Mouse (Mus musculus) liver, postnatal 0 days (tissue): Measurements from ENCODE around the gene Il18bp. TPM values are rescaled to one million over a fixed set of nuclear protein-coding genes. Genes with fewer than 3 reads are reported as not detected.

Experiments used
- ATAC-seq: fragments of 200-750 bp; cut with Nextera tagmentation; 2 replicates; pipeline ENCODE4 v1.8.0; 2017; ENCODE audit warnings: mild to moderate bottlenecking, moderate library complexity
- DNase-seq: peaks from one replicate; pipeline ENCODE4 v3.0.0-alpha.2; 2016
- H3K27ac ChIP-seq: fragments of 300-500 bp; sonication (generic); 2 replicates; pipeline ENCODE4 v1.5.1; 2014; ENCODE audit warnings: antibody characterized with exemption, moderate library complexity, mild to moderate bottlenecking, low read depth
- H3K27me3 ChIP-seq: fragments of 300-500 bp; sonication (generic); 2 replicates; pipeline ENCODE4 v1.6.1; 2014; ENCODE audit warnings: low read length, control low read depth, mixed read lengths; ENCODE audit not compliant: insufficient read depth
- H3K36me3 ChIP-seq: fragments of 300-500 bp; sonication (generic); replicated peaks from 2 replicates; pipeline ENCODE4 v1.6.1; 2014; ENCODE audit warnings: mild to moderate bottlenecking, control low read depth, low read length, moderate library complexity, mixed read lengths; ENCODE audit not compliant: insufficient read depth
- H3K4me1 ChIP-seq: fragments of 300-500 bp; sonication (generic); 2 replicates; pipeline ENCODE4 v1.6.1; 2014; ENCODE audit warnings: antibody characterized with exemption, mild to moderate bottlenecking, control low read depth; ENCODE audit not compliant: insufficient read depth
- H3K4me2 ChIP-seq: fragments of 300-500 bp; sonication (generic); 2 replicates; pipeline ENCODE4 v1.6.1; 2014; ENCODE audit warnings: low read depth, mild to moderate bottlenecking, low read length, moderate library complexity, mixed read lengths
- H3K4me3 ChIP-seq: fragments of 300-500 bp; sonication (generic); 2 replicates; pipeline ENCODE4 v1.5.1; 2014; ENCODE audit warnings: low read depth, low read length
- H3K9ac ChIP-seq: fragments of 300-500 bp; sonication (generic); replicated peaks from 2 replicates; pipeline ENCODE4 v1.6.1; 2014; ENCODE audit warnings: mild to moderate bottlenecking, moderate library complexity
- H3K9me3 ChIP-seq: fragments of 300-500 bp; sonication (generic); 2 replicates; pipeline ENCODE4 v1.6.1; 2016; ENCODE audit warnings: mild to moderate bottlenecking, control low read depth, low read length, mixed read lengths
- CTCF ChIP-seq: sonication (generic); IDR thresholded peaks from 2 replicates; pipeline ENCODE4 v1.5.1; 2016; ENCODE audit warnings: antibody characterized with exemption, low read depth
- EP300 ChIP-seq: IDR thresholded peaks from 2 replicates; pipeline ENCODE4 v1.6.1; 2016; ENCODE audit warnings: antibody characterized with exemption, low read depth, mild to moderate bottlenecking
- whole genome bisulfite sequencing: fragments of 180-500 bp; shearing (Covaris S2); extraction: QIAGEN DNeasy Blood & Tissue Kit; methylation state at CpG from one replicate; pipeline ENCODE4 v1.1.7; 2014; ENCODE audit not compliant: insufficient replicate concordance; 5-methylcytosine and 5-hydroxymethylcytosine counted together
- polyA plus RNA-seq: library from polyadenylated mRNA; unstranded; fragments of >200 nt; fragmentation: Nextera tagmentation; extraction: Ambion mirVana; gene quantifications from 2 replicates; pipeline ENCODE4 v1.2.1, GENCODE M21; 2015

Gene Il18bp
- 37.7 and 40.6 TPM in 2 replicates for polyA plus RNA-seq

DNA sequence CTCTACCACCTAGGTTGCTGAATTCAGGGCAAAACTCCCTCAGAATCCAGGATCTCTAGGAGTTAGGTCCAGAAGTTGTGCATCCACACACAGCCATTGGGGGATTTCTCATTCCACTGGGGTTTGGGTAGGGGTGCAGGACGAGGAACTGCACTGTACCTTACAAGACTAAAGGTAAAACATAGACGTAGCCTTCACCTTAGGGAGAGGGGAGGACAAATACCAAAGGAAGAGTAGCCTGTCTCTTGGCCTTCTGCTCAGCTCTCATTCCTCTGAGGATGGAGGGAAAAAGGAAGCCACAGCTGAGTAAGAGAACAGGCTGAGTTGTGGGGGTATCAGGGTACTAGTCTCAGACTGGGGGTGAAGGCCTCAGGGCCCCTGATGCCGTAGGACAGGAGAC, at the start of gene Il18bp:
TSS of gene Il18bp (minus strand) at position 101 of the 400 bp plus-strand sequence.
- DNase-seq: no peak

DNA sequence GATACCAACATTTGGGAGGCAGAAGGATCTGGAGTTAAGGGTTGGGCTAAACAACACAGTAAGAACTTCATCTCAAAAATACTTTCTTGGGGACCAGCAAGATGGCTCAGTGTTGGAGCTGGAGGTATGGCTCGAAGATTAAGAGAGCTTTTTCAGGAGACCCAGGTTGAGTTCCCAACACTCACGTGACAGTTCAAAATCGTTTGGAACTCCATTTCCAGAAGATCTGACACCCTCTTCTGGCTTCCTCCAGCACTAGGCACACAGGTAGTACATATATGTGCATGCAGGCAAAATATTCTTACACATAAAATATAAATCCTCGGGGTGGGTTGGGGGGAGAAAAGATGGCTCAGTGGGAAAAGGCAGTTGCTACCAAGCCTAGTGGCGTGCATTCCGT, 47.9 kb upstream of the Il18bp start:
- no peak overlapping the region for H3K27ac ChIP-seq
- H3K36me3 ChIP-seq: peaks cover 4% of the 10 kb centered on the region
- whole genome bisulfite sequencing: 57% methylated on average over 6 of the region's 6 CpGs

More for the DNA sequence above, at the start of gene Il18bp:
- Histone ChIP-seq H3K36me3 (peaks cover 61% of the 10 kb centered on the region), H3K4me2 (peak within 1 kb of the TSS; percentile 66), H3K4me1 (peaks cover 13% of the 10 kb centered on the region), H3K9ac (peak within 1 kb of the TSS; percentile 28), H3K27me3 (no peaks in the 10 kb centered on the region), H3K9me3 (no peaks in the 10 kb centered on the region), H3K27ac (peak within 1 kb of the TSS; percentile 68), H3K4me3 (peak within 1 kb of the TSS; percentile 31)
- 80% methylated on average over 3 of the region's 3 CpGs for WGBS
- TF ChIP-seq EP300 (no peak), CTCF (no peak)
- no peak for ATAC-seq

DNA sequence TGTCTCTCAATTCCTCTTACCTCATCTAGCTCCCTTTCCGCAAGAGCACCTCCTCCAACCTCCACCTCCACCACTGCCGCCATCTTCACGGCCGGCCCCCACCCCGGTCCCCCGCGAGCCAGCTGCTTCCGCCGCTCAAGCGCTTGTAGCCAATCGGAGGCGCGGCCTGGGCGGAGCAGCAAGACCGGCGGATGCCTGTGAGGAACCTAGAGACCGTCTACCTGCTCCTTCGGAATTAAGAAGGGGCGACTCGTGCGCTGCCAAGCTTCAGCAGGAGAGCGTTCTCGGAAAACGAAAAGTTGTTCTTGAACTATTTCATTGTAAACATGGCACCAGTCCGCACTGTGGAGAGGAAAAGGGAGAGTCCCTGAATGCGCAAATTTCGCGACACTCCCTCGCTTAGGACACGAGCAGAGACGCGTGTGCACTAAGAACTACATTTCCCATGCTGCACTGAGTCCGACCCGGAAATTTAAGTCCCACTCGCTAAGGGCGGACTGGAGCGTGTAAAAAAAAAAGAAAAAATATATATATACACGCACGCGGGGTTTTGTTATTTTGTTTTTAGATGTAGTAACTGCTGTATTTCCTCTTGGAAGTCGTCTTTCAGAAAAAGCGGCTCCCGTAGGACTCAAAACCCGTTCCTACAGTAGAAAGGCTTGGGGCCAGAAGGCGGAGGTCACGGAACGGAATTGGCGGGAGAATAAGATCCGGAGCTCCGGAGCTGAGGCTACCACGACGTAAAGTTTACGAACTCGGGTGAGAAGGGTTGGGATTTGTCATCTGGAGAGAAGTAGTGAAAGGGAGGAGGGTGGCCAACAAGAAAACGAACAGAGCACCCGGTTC, 46.8 kb upstream of the Il18bp start, which contains the start of the genes Rnf121, Xndc1 and Xntrpc:
TSS of gene Rnf121 (minus strand) at position 424 of the 846 bp plus-strand sequence.
TSS of gene Xndc1 (plus strand) at position 466 of the 846 bp plus-strand sequence.
TSS of gene Xntrpc (plus strand) at position 668 of the 846 bp plus-strand sequence.
- H3K4me1 ChIP-seq: peaks cover 26% of the 10 kb centered on the region
- H3K9ac ChIP-seq: peak within 1 kb of the TSS; percentile 75
- H3K27ac ChIP-seq: peak within 1 kb of the TSS; percentile 53
- peak within 1 kb of the TSS; percentile 96 for H3K4me2 ChIP-seq
- TF ChIP-seq EP300 (peak; percentile 51; the same call in 1 of the 2 replicates), CTCF (no peak)
- no peaks in the 10 kb centered on the region for H3K27me3 ChIP-seq
- H3K4me3 ChIP-seq: peak within 1 kb of the TSS; percentile 85
- ATAC-seq (peak; percentile 99), DNase-seq (peak; percentile 94)
- no peaks in the 10 kb centered on the region for H3K9me3 ChIP-seq
- no peaks in the 10 kb centered on the region for H3K36me3 ChIP-seq
- WGBS: under 1% methylated on average over 56 of the region's 56 CpGs

More for the DNA sequence above, 47.9 kb upstream of the Il18bp start:
- Histone ChIP-seq H3K4me2 (peak overlapping the region; percentile 96), H3K4me1 (peaks cover 21% of the 10 kb centered on the region), H3K9me3 (no peaks in the 10 kb centered on the region), H3K9ac (peak overlapping the region; percentile 75), H3K27me3 (no peaks in the 10 kb centered on the region), H3K4me3 (peak overlapping the region; percentile 85)
- DNase-seq (no peak), ATAC-seq (no peak)
- TF ChIP-seq CTCF (no peak), EP300 (no peak)

DNA sequence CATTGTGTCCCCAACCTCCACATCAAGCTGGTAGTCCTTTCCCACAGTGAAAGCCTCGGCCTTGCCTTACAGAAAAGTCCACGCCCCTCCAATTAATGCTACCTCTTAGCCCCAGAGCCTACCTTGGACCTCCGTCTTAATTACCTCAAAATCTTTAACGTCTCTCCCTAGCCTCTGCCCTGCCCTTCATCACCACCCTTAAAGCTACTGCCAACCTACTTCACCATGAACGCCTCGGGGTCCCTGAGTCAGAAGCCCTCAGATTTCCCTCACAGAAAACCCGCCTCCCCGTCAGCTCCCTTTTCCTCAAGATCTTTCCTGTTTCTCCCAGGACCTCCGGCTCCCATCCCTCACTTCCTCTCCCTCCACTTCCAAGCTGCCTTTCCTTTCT, 46.2 kb upstream of the Il18bp start:
- peaks cover 31% of the 10 kb centered on the region for H3K4me1 ChIP-seq
- H3K9me3 ChIP-seq: no peaks in the 10 kb centered on the region
- no peak for TF ChIP-seq CTCF
- TF ChIP-seq EP300: no peak
- H3K27me3 ChIP-seq: no peaks in the 10 kb centered on the region
- peak overlapping the region; percentile 75 for H3K9ac ChIP-seq
- no peak for DNase-seq
- ATAC-seq: no peak
- peak overlapping the region; percentile 85 for H3K4me3 ChIP-seq
- 0 out of 2 replicates have a peak, but pooled peaks cover 2% of the 10 kb centered on the region for H3K36me3 ChIP-seq
- peak overlapping the region; percentile 53 for H3K27ac ChIP-seq
- 1% methylated on average over 9 of the region's 9 CpGs for WGBS
- peak overlapping the region; percentile 96 for H3K4me2 ChIP-seq

DNA sequence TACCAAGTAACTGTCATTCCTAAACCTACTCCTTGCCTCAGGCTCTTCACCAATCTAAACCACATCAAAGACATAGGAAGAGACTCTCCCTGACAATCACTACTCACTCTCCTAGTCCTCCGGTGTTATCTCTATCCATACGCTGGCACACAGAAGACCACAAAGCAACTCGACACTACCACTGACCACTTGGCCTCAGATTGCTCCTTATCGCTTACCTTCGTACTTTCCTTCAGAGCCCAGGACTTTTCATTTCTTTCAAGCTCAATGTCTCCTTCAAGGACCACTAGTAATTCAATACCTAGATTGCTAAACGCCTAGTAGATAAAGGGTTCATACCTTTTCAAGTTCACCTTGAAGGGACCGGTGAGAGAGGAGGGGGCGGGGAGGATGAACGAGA, 45.4 kb upstream of the Il18bp start:
- Histone ChIP-seq H3K4me1 (peaks cover 31% of the 10 kb centered on the region), H3K4me3 (peak overlapping the region; percentile 85), H3K9ac (no peak overlapping the region), H3K9me3 (no peaks in the 10 kb centered on the region), H3K27ac (no peak overlapping the region), H3K27me3 (no peaks in the 10 kb centered on the region), H3K36me3 (0 out of 2 replicates have a peak, but pooled peaks cover 2% of the 10 kb centered on the region), H3K4me2 (peak overlapping the region; percentile 96)
- no peak for TF ChIP-seq CTCF
- no peak for TF ChIP-seq EP300
- 52% methylated on average over 9 of the region's 9 CpGs for WGBS
- DNase-seq (no peak), ATAC-seq (no peak)

DNA sequence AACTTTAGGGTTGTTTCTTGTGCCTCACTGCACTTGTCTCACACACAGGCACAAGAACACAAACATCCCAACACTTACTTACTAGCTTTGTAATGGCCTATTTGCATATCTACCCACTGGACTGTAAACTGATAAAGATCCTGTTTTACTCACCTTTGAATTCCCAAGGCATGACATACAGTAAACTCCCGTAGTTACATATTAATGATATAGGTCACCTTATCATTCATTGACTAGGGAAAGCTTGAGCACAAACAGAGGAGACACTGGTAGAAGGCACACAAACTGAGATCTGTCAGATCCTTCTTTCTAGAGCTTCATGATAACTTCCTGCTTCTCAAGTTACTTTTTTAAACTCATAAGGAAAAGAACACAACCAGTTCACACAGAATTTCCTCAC, 43.7 kb upstream of the Il18bp start:
- Histone ChIP-seq H3K27ac (peak overlapping the region; percentile 18; the same call in 1 of the 2 replicates), H3K4me1 (peaks cover 31% of the 10 kb centered on the region), H3K4me3 (no peak overlapping the region), H3K36me3 (0 out of 2 replicates have a peak, but pooled peaks cover 2% of the 10 kb centered on the region), H3K9me3 (no peaks in the 10 kb centered on the region), H3K27me3 (no peaks in the 10 kb centered on the region), H3K4me2 (0 out of 2 replicates have a peak overlapping the region, but pooled peaks have one; percentile 2), H3K9ac (no peak overlapping the region)
- no peak for TF ChIP-seq CTCF
- TF ChIP-seq EP300: no peak
- no peak for ATAC-seq
- WGBS: 67% methylated on average over 1 of the region's 1 CpGs
- DNase-seq: no peak
